Mouse (Mus musculus) brain, adult 2 months (tissue): ENCODE results near the gene Rai1.

Experiments
- DNase-seq: peaks from one replicate; pipeline ENCODE4 v3.0.0; 2011; ENCODE audit warnings: low read depth, low spot score

Gene Rai1

GRCm38 (mm10) chr11:60163362-60163761, 58.5 kb downstream of the Rai1 start:
- no peak for DNase-seq

GRCm38 (mm10) chr11:60164450-60164849, 59.6 kb downstream of the Rai1 start:
- no peak for DNase-seq

GRCm38 (mm10) chr11:60165076-60165475, 60.3 kb downstream of the Rai1 start:
- no peak for DNase-seq

- no peak for DNase-seq
Observed at GRCm38 (mm10) chr11:60168780-60169179, 64.0 kb downstream of the Rai1 start.

GRCm38 (mm10) chr11:60172074-60172473, 67.3 kb downstream of the Rai1 start:
- no peak for DNase-seq

GRCm38 (mm10) chr11:60173606-60174184, 68.9 kb downstream of the Rai1 start:
- peak; percentile 64 for DNase-seq

- peak; percentile 95 for DNase-seq
Observed at GRCm38 (mm10) chr11:60175371-60176181, 70.8 kb downstream of the Rai1 start.

- DNase-seq, result peak; percentile 90
Observed at GRCm38 (mm10) chr11:60176182-60176974, 71.6 kb downstream of the Rai1 start.

- peak; percentile 85 for DNase-seq
Observed at GRCm38 (mm10) chr11:60176975-60177657, 72.3 kb downstream of the Rai1 start.

- no peak for DNase-seq
Observed at GRCm38 (mm10) chr11:60178005-60178404, 73.2 kb downstream of the Rai1 start.

- DNase-seq, result no peak
Observed at GRCm38 (mm10) chr11:60178506-60178905, 73.7 kb downstream of the Rai1 start.

- DNase-seq, result no peak
Observed at GRCm38 (mm10) chr11:60182116-60182670, 77.4 kb downstream of the Rai1 start.

GRCm38 (mm10) chr11:60182741-60183140, 77.9 kb downstream of the Rai1 start:
- DNase-seq, result no peak

GRCm38 (mm10) chr11:60184346-60185325, 79.8 kb downstream of the Rai1 start:
- peak; percentile 85 for DNase-seq

GRCm38 (mm10) chr11:60185396-60186231, 80.8 kb downstream of the Rai1 start:
- DNase-seq, result peak; percentile 82

- DNase-seq, result no peak
Observed at GRCm38 (mm10) chr11:60187070-60187469, 82.3 kb downstream of the Rai1 start.

GRCm38 (mm10) chr11:60188275-60188853, 83.6 kb downstream of the Rai1 start:
- no peak for DNase-seq

- peak; percentile 61 for DNase-seq
Observed at GRCm38 (mm10) chr11:60189501-60190040, 84.8 kb downstream of the Rai1 start.
